Mouse (Mus musculus): Measurements from ENCODE around the gene Fancm. TPM values are rescaled to one million over a fixed set of nuclear protein-coding genes. Genes with fewer than 3 reads are reported as not detected.

The Fancm gene
- 1.6 and 1.9 TPM in 2 replicates for polyA plus RNA-seq (2012; rRNA removed)

DNA sequence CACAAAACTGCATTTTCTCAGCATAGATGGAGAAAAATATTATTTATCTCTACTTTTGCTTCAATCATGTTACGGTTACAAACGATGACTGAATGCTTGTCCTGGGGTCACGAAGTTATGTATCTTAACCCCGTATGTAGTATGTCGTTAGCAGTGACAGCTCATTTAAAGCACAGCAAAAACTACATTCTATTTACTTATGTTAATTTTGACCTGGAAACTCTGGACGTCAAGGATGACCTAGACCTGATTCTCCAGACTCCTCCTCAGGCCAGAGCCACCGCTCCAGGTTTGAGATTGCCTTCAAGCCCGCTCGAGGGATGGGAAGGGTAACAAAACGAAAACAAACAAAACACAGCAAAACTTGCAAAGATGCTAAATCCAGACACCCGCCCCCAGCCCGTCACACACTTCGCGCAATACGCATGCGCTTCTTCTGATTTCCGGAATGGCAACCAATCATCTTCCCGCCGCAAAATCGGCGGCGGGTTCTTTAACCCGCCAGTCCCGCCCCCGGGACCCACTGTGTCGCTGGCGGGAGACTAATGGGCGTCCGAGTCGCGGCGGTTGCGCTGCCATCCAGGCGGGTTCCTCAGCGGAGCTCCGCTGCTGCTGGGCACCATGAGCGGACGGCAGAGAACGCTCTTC is at the start of gene Fancm:
Fancm (plus strand) TSS at position 519 of the 648 bp plus-strand sequence.
- H3K27me3 ChIP-seq (ENCODE audit: control insufficient read depth, insufficient read depth, low read length), result no peaks in the 10 kb centered on the region

GRCm38 (mm10) chr12:65035839-65036189 is 39.6 kb upstream of the Fancm start:
- peaks cover 3% of the 10 kb centered on the region; the same call in 1 of the 2 replicates for H3K4me1 ChIP-seq (ENCODE audit: control insufficient read depth, insufficient read depth, low read length)
- no peaks in the 10 kb centered on the region for H3K27me3 ChIP-seq (ENCODE audit: control insufficient read depth, insufficient read depth, low read length)
- H3K4me3 ChIP-seq (ENCODE audit: control insufficient read depth, low read depth, low read length), result peak overlapping the region; percentile 99
- peak overlapping the region; percentile 22 for H3K27ac ChIP-seq (ENCODE audit: control insufficient read depth, insufficient read depth, low read depth, low read length)
- H3K36me3 ChIP-seq (ENCODE audit: control insufficient read depth, insufficient read depth, low read length), result no peaks in the 10 kb centered on the region
- TF ChIP-seq CTCF (IDR thresholded peaks at IDR 0.05; ENCODE audit: control insufficient read depth, insufficient read depth, insufficient replicate concordance, low read depth, low read length) (no peak), POLR2A (IDR thresholded peaks at IDR 0.05; ENCODE audit: control insufficient read depth, low read depth, low read length) (no peak)

More for the DNA sequence above, at the start of gene Fancm:
- TF ChIP-seq POLR2A (IDR thresholded peaks at IDR 0.05; ENCODE audit: control insufficient read depth, low read depth, low read length) (peak; percentile 82), CTCF (IDR thresholded peaks at IDR 0.05; ENCODE audit: control insufficient read depth, insufficient read depth, insufficient replicate concordance, low read depth, low read length) (no peak)
- Histone ChIP-seq H3K4me1 (ENCODE audit: control insufficient read depth, insufficient read depth, low read length) (peaks cover 13% of the 10 kb centered on the region), H3K4me3 (ENCODE audit: control insufficient read depth, low read depth, low read length) (peak within 1 kb of the TSS; percentile 97), H3K27ac (ENCODE audit: control insufficient read depth, insufficient read depth, low read depth, low read length) (peak within 1 kb of the TSS; percentile 82), H3K36me3 (ENCODE audit: control insufficient read depth, insufficient read depth, low read length) (no peaks in the 10 kb centered on the region)

DNA sequence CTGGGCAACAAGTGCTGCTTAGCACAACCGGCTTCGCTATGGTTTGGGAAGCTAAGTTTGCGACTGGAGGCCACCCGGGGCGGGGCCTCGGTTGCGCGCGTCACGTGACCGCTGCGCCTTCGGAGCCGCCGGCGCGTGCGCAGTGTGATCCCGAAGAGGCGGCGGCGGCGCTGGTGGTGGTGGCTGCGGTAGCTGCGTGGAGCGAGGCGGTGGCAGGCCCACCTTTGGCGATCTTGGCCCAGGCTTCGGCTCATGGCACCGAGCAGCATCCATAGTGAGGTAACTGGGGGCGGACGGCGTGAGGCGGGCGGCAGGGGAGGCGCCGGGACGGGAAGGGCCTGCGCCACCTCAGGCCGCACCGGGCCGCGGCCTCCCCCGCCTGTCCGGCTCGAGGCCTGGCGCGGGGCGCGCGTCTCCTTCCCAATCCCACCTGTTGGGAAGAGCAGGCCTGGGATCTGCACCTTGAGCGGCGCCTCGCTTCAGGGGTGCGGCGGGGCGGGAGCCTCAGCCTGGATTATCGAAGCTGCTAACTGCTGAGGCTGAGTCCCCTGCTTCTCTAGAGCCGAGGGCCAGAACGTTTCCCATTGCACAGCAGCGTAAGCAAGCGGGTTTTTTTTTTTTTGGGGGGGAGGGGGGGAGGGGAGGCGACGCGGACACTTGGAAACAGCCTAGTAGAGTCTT is 39.1 kb upstream of the Fancm start, which contains the start of gene Prpf39:
Prpf39 (plus strand) TSS at position 144 of the 681 bp plus-strand sequence.
- H3K4me1 ChIP-seq (ENCODE audit: control insufficient read depth, insufficient read depth, low read length), result peaks cover 3% of the 10 kb centered on the region; the same call in 1 of the 2 replicates
- no peaks in the 10 kb centered on the region for H3K36me3 ChIP-seq (ENCODE audit: control insufficient read depth, insufficient read depth, low read length)
- H3K4me3 ChIP-seq (ENCODE audit: control insufficient read depth, low read depth, low read length), result peak within 1 kb of the TSS; percentile 99
- TF ChIP-seq POLR2A (IDR thresholded peaks at IDR 0.05; ENCODE audit: control insufficient read depth, low read depth, low read length) (peak; percentile 82), CTCF (IDR thresholded peaks at IDR 0.05; ENCODE audit: control insufficient read depth, insufficient read depth, insufficient replicate concordance, low read depth, low read length) (no peak)
- H3K27me3 ChIP-seq (ENCODE audit: control insufficient read depth, insufficient read depth, low read length), result no peaks in the 10 kb centered on the region
- peak within 1 kb of the TSS; percentile 97 for H3K27ac ChIP-seq (ENCODE audit: control insufficient read depth, insufficient read depth, low read depth, low read length)

- no peaks in the 10 kb centered on the region for H3K36me3 ChIP-seq (ENCODE audit: control insufficient read depth, insufficient read depth, low read length)
- H3K27ac ChIP-seq (ENCODE audit: control insufficient read depth, insufficient read depth, low read depth, low read length), result no peak overlapping the region
- H3K4me3 ChIP-seq (ENCODE audit: control insufficient read depth, low read depth, low read length), result peak overlapping the region; percentile 8; the same call in 1 of the 2 replicates
- H3K27me3 ChIP-seq (ENCODE audit: control insufficient read depth, insufficient read depth, low read length), result no peaks in the 10 kb centered on the region
- H3K4me1 ChIP-seq (ENCODE audit: control insufficient read depth, insufficient read depth, low read length), result peaks cover 3% of the 10 kb centered on the region; the same call in 1 of the 2 replicates
- TF ChIP-seq POLR2A (IDR thresholded peaks at IDR 0.05; ENCODE audit: control insufficient read depth, low read depth, low read length), result no peak
- TF ChIP-seq CTCF (IDR thresholded peaks at IDR 0.05; ENCODE audit: control insufficient read depth, insufficient read depth, insufficient replicate concordance, low read depth, low read length), result no peak
Observed at GRCm38 (mm10) chr12:65036892-65037545, 38.4 kb upstream of the Fancm start.

GRCm38 (mm10) chr12:65037546-65037937 is 37.9 kb upstream of the Fancm start:
- no peak for TF ChIP-seq POLR2A (IDR thresholded peaks at IDR 0.05; ENCODE audit: control insufficient read depth, low read depth, low read length)
- TF ChIP-seq CTCF (IDR thresholded peaks at IDR 0.05; ENCODE audit: control insufficient read depth, insufficient read depth, insufficient replicate concordance, low read depth, low read length), result no peak
- Histone ChIP-seq H3K27me3 (ENCODE audit: control insufficient read depth, insufficient read depth, low read length) (no peaks in the 10 kb centered on the region), H3K4me3 (ENCODE audit: control insufficient read depth, low read depth, low read length) (no peak overlapping the region), H3K36me3 (ENCODE audit: control insufficient read depth, insufficient read depth, low read length) (no peaks in the 10 kb centered on the region), H3K27ac (ENCODE audit: control insufficient read depth, insufficient read depth, low read depth, low read length) (no peak overlapping the region), H3K4me1 (ENCODE audit: control insufficient read depth, insufficient read depth, low read length) (peaks cover 3% of the 10 kb centered on the region; the same call in 1 of the 2 replicates)

- TF ChIP-seq POLR2A (IDR thresholded peaks at IDR 0.05; ENCODE audit: control insufficient read depth, low read depth, low read length) (no peak), CTCF (IDR thresholded peaks at IDR 0.05; ENCODE audit: control insufficient read depth, insufficient read depth, insufficient replicate concordance, low read depth, low read length) (no peak)
- Histone ChIP-seq H3K27ac (ENCODE audit: control insufficient read depth, insufficient read depth, low read depth, low read length) (no peak overlapping the region), H3K27me3 (ENCODE audit: control insufficient read depth, insufficient read depth, low read length) (no peaks in the 10 kb centered on the region), H3K4me3 (ENCODE audit: control insufficient read depth, low read depth, low read length) (no peak overlapping the region), H3K4me1 (ENCODE audit: control insufficient read depth, insufficient read depth, low read length) (no peaks in the 10 kb centered on the region), H3K36me3 (ENCODE audit: control insufficient read depth, insufficient read depth, low read length) (peaks cover 1% of the 10 kb centered on the region)
Observed at GRCm38 (mm10) chr12:65048799-65049198, 26.6 kb upstream of the Fancm start.

DNA sequence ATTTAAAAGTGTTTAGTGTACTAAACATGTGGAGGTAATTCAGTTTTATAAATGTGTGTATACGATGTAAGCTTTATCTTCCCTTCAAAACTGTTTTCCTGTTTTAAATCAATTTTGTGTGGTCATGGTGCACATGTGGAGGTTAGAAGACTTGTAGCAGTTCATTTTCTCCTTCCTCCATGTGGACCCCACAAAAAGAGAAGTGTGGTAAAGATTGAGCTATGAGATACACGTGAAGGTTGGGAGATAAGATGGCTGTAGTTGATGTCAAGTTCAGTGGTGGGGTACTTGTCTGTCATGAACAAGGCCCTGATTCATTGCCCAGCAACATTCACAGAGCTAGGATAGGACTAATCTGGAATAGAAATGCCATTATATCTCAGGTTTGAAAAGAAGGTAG is 17.2 kb upstream of the Fancm start:
- Histone ChIP-seq H3K27me3 (ENCODE audit: control insufficient read depth, insufficient read depth, low read length) (no peaks in the 10 kb centered on the region), H3K4me1 (ENCODE audit: control insufficient read depth, insufficient read depth, low read length) (no peaks in the 10 kb centered on the region), H3K27ac (ENCODE audit: control insufficient read depth, insufficient read depth, low read depth, low read length) (no peak overlapping the region), H3K4me3 (ENCODE audit: control insufficient read depth, low read depth, low read length) (no peak overlapping the region), H3K36me3 (ENCODE audit: control insufficient read depth, insufficient read depth, low read length) (peaks cover under 1% of the 10 kb centered on the region)
- TF ChIP-seq POLR2A (IDR thresholded peaks at IDR 0.05; ENCODE audit: control insufficient read depth, low read depth, low read length) (no peak), CTCF (IDR thresholded peaks at IDR 0.05; ENCODE audit: control insufficient read depth, insufficient read depth, insufficient replicate concordance, low read depth, low read length) (no peak)

All from testis, adult 2 months (tissue).